Mouse (Mus musculus): Measurements from ENCODE around the gene Extl1. TPM values are rescaled to one million over a fixed set of nuclear protein-coding genes. Genes with fewer than 3 reads are reported as not detected.
A peak's percentile ranks its signal among the peaks of the same experiment; 100 is the strongest.
"Not testable (repeated sequence)": the region's sequence is repeated elsewhere in the genome, so short reads cannot be mapped to it uniquely, and the experiment has no call there.

The Extl1 gene
- total RNA-seq, 1 experiment from 2014 or later: 0.96 TPM

GRCm38 (mm10) chr4:134351329-134352260 lies 32.1 kb downstream of the Extl1 start:
- peak; percentile 74 for DNase-seq

- no peak for DNase-seq
Measured at GRCm38 (mm10) chr4:134350641-134351040, 33.0 kb downstream of the Extl1 start.

- DNase-seq: no peak
Measured at GRCm38 (mm10) chr4:134349829-134350228, 33.8 kb downstream of the Extl1 start.

GRCm38 (mm10) chr4:134348545-134348944 lies 35.1 kb downstream of the Extl1 start:
- no peak for DNase-seq

- no peak for DNase-seq
Measured at GRCm38 (mm10) chr4:134348078-134348477, 35.6 kb downstream of the Extl1 start.

GRCm38 (mm10) chr4:134345802-134346201 lies 37.8 kb downstream of the Extl1 start:
- DNase-seq: no peak

GRCm38 (mm10) chr4:134344620-134345019 lies 39.0 kb downstream of the Extl1 start:
- DNase-seq: no peak

- peak; percentile 75 for DNase-seq
Measured at GRCm38 (mm10) chr4:134343071-134344031, 40.3 kb downstream of the Extl1 start, which contains the start of gene Slc30a2. Gene Slc30a2, plus strand, starts transcription at chr4:134343181.

GRCm38 (mm10) chr4:134342213-134342779 lies 41.4 kb downstream of the Extl1 start:
- DNase-seq: no peak

- not testable (repeated sequence) for DNase-seq
Measured at GRCm38 (mm10) chr4:134341231-134341630, 42.4 kb downstream of the Extl1 start.

- no peak for DNase-seq
Measured at GRCm38 (mm10) chr4:134330281-134330680, 53.4 kb downstream of the Extl1 start.

- no peak for DNase-seq
Measured at GRCm38 (mm10) chr4:134328832-134329231, 54.8 kb downstream of the Extl1 start.

GRCm38 (mm10) chr4:134328151-134328550 lies 55.5 kb downstream of the Extl1 start:
- DNase-seq: no peak

GRCm38 (mm10) chr4:134326859-134327530 lies 56.7 kb downstream of the Extl1 start:
- DNase-seq: no peak

- DNase-seq: no peak
Measured at GRCm38 (mm10) chr4:134324655-134325054, 59.0 kb downstream of the Extl1 start.

- peak; percentile 38 for DNase-seq
Measured at GRCm38 (mm10) chr4:134321524-134321923, 62.1 kb downstream of the Extl1 start.

GRCm38 (mm10) chr4:134319674-134320073 lies 64.0 kb downstream of the Extl1 start:
- DNase-seq: no peak

GRCm38 (mm10) chr4:134319074-134319473 lies 64.6 kb downstream of the Extl1 start:
- no peak for DNase-seq

- no peak for DNase-seq
Measured at GRCm38 (mm10) chr4:134316390-134316789, 67.3 kb downstream of the Extl1 start.

GRCm38 (mm10) chr4:134315470-134315869 lies 68.2 kb downstream of the Extl1 start:
- no peak for DNase-seq

- no peak for DNase-seq
Measured at GRCm38 (mm10) chr4:134314876-134315275, 68.8 kb downstream of the Extl1 start, which contains the start of gene Trim63. Gene Trim63, plus strand, starts transcription at chr4:134315120.

Measured in adrenal gland, postnatal 14 days (tissue).